Mouse (Mus musculus): Measurements from ENCODE around the gene Prmt8. TPM values are rescaled to one million over a fixed set of nuclear protein-coding genes. Genes with fewer than 3 reads are reported as not detected.

Prmt8 gene
- 0.09 TPM in 2 replicates for polyA plus RNA-seq (2014; fragmentation: Nextera tagmentation; extraction: Ambion mirVana)

GRCm38 (mm10) chr6:127769275-127770156 lies at the start of gene Prmt8:
TSS of gene Prmt8 (minus strand) at chr6:127769472.
- Histone ChIP-seq H3K27me3 (ENCODE audit: control insufficient read depth, insufficient read depth, low read length) (peaks cover 67% of the 10 kb centered on the region), H3K9me3 (ENCODE audit: control insufficient read depth, low read length) (no peaks in the 10 kb centered on the region), H3K4me3 (ENCODE audit: control insufficient read depth in 1 of 2, insufficient read depth in 1 of 2, low read depth in 1 of 2, low read length in 2 of 2) (peak within 1 kb of the TSS; percentile 23 to 52), H3K36me3 (ENCODE audit: control insufficient read depth, insufficient read depth, low read length) (no peaks in the 10 kb centered on the region), H3K9ac (ENCODE audit: low read length) (no peak within 1 kb of the TSS), H3K4me2 (ENCODE audit: low read length) (peak within 1 kb of the TSS; percentile 94), H3K27ac (replicated peaks in 1 of 2; ENCODE audit: control insufficient read depth in 1 of 2, insufficient read depth in 1 of 2, low read depth in 2 of 2, low read length in 2 of 2) (no peak within 1 kb of the TSS), H3K4me1 (ENCODE audit: control insufficient read depth in 2 of 2, insufficient read depth in 2 of 2, low read length in 2 of 2) (peaks cover 22 to 32% of the 10 kb centered on the region in 2 experiments)
- no peak for ATAC-seq (ENCODE audit: insufficient number of reproducible peaks, insufficient read depth, low FRiP score, low read depth)
- WGBS = 1% methylated on average over 35 of the region's 42 CpGs

- no peaks in the 10 kb centered on the region for H3K4me1 ChIP-seq (ENCODE audit: control insufficient read depth in 2 of 2, insufficient read depth in 2 of 2, low read length in 2 of 2)
- no peaks in the 10 kb centered on the region for H3K9me3 ChIP-seq (ENCODE audit: control insufficient read depth, low read length)
- H3K4me3 ChIP-seq (ENCODE audit: control insufficient read depth in 1 of 2, insufficient read depth in 1 of 2, low read depth in 1 of 2, low read length in 2 of 2) = no peak overlapping the region
- H3K27me3 ChIP-seq (ENCODE audit: control insufficient read depth, insufficient read depth, low read length) = peaks cover 4% of the 10 kb centered on the region; the same call in 1 of the 2 replicates
- H3K4me2 ChIP-seq (ENCODE audit: low read length) = no peak overlapping the region
- no peak overlapping the region for H3K9ac ChIP-seq (ENCODE audit: low read length)
- no peak overlapping the region for H3K27ac ChIP-seq (replicated peaks in 1 of 2; ENCODE audit: control insufficient read depth in 1 of 2, insufficient read depth in 1 of 2, low read depth in 2 of 2, low read length in 2 of 2)
- H3K36me3 ChIP-seq (ENCODE audit: control insufficient read depth, insufficient read depth, low read length) = no peaks in the 10 kb centered on the region
- 71% methylated on average over 9 of the region's 9 CpGs for WGBS
- ATAC-seq (ENCODE audit: insufficient number of reproducible peaks, insufficient read depth, low FRiP score, low read depth) = no peak
Measured at GRCm38 (mm10) chr6:127803046-127803729, 33.9 kb upstream of the Prmt8 start.

- Histone ChIP-seq H3K9me3 (ENCODE audit: control insufficient read depth, low read length) (no peaks in the 10 kb centered on the region), H3K9ac (ENCODE audit: low read length) (no peak overlapping the region), H3K27me3 (ENCODE audit: control insufficient read depth, insufficient read depth, low read length) (peaks cover 8% of the 10 kb centered on the region; the same call in 1 of the 2 replicates), H3K36me3 (ENCODE audit: control insufficient read depth, insufficient read depth, low read length) (no peaks in the 10 kb centered on the region), H3K4me3 (ENCODE audit: control insufficient read depth in 1 of 2, insufficient read depth in 1 of 2, low read depth in 1 of 2, low read length in 2 of 2) (no peak overlapping the region), H3K4me1 (ENCODE audit: control insufficient read depth in 2 of 2, insufficient read depth in 2 of 2, low read length in 2 of 2) (peaks cover 3 to 5% of the 10 kb centered on the region in 2 experiments; a peak in 3 of 4 replicates), H3K4me2 (ENCODE audit: low read length) (no peak overlapping the region), H3K27ac (replicated peaks in 1 of 2; ENCODE audit: control insufficient read depth in 1 of 2, insufficient read depth in 1 of 2, low read depth in 2 of 2, low read length in 2 of 2) (no peak overlapping the region)
- 78% methylated on average over 12 of the region's 12 CpGs for WGBS
- ATAC-seq (ENCODE audit: insufficient number of reproducible peaks, insufficient read depth, low FRiP score, low read depth) = no peak
Measured at GRCm38 (mm10) chr6:127802211-127802610, 32.9 kb upstream of the Prmt8 start.

- Histone ChIP-seq H3K4me2 (ENCODE audit: low read length) (0 out of 2 replicates have a peak overlapping the region, but pooled peaks have one; percentile 6), H3K4me3 (ENCODE audit: control insufficient read depth in 1 of 2, insufficient read depth in 1 of 2, low read depth in 1 of 2, low read length in 2 of 2) (no peak overlapping the region), H3K27me3 (ENCODE audit: control insufficient read depth, insufficient read depth, low read length) (0 out of 2 replicates have a peak, but pooled peaks cover under 1% of the 10 kb centered on the region), H3K9ac (ENCODE audit: low read length) (no peak overlapping the region), H3K27ac (replicated peaks in 1 of 2; ENCODE audit: control insufficient read depth in 1 of 2, insufficient read depth in 1 of 2, low read depth in 2 of 2, low read length in 2 of 2) (no peak overlapping the region), H3K4me1 (ENCODE audit: control insufficient read depth in 2 of 2, insufficient read depth in 2 of 2, low read length in 2 of 2) (peaks cover 7 to 10% of the 10 kb centered on the region in 2 experiments), H3K9me3 (ENCODE audit: control insufficient read depth, low read length) (no peaks in the 10 kb centered on the region), H3K36me3 (ENCODE audit: control insufficient read depth, insufficient read depth, low read length) (no peaks in the 10 kb centered on the region)
- WGBS = 31% methylated on average over 13 of the region's 13 CpGs
- no peak for ATAC-seq (ENCODE audit: insufficient number of reproducible peaks, insufficient read depth, low FRiP score, low read depth)
Measured at GRCm38 (mm10) chr6:127790023-127790422, 20.8 kb upstream of the Prmt8 start.

GRCm38 (mm10) chr6:127770806-127771205 lies 1.5 kb upstream of the Prmt8 start:
- no peaks in the 10 kb centered on the region for H3K36me3 ChIP-seq (ENCODE audit: control insufficient read depth, insufficient read depth, low read length)
- no peak for ATAC-seq (ENCODE audit: insufficient number of reproducible peaks, insufficient read depth, low FRiP score, low read depth)
- 43% methylated on average over 4 of the region's 4 CpGs for WGBS
- peaks cover 14 to 28% of the 10 kb centered on the region in 2 experiments for H3K4me1 ChIP-seq (ENCODE audit: control insufficient read depth in 2 of 2, insufficient read depth in 2 of 2, low read length in 2 of 2)
- H3K9ac ChIP-seq (ENCODE audit: low read length) = no peak overlapping the region
- H3K27ac ChIP-seq (replicated peaks in 1 of 2; ENCODE audit: control insufficient read depth in 1 of 2, insufficient read depth in 1 of 2, low read depth in 2 of 2, low read length in 2 of 2) = no peak overlapping the region
- no peak overlapping the region for H3K4me2 ChIP-seq (ENCODE audit: low read length)
- H3K27me3 ChIP-seq (ENCODE audit: control insufficient read depth, insufficient read depth, low read length) = peaks cover 59% of the 10 kb centered on the region
- no peaks in the 10 kb centered on the region for H3K9me3 ChIP-seq (ENCODE audit: control insufficient read depth, low read length)
- H3K4me3 ChIP-seq (ENCODE audit: control insufficient read depth in 1 of 2, insufficient read depth in 1 of 2, low read depth in 1 of 2, low read length in 2 of 2) = no peak overlapping the region

- peaks cover 22 to 32% of the 10 kb centered on the region in 2 experiments for H3K4me1 ChIP-seq (ENCODE audit: control insufficient read depth in 2 of 2, insufficient read depth in 2 of 2, low read length in 2 of 2)
- 0% methylated on average over 43 of the region's 64 CpGs for WGBS
- peak overlapping the region; percentile 94 for H3K4me2 ChIP-seq (ENCODE audit: low read length)
- no peak for ATAC-seq (ENCODE audit: insufficient number of reproducible peaks, insufficient read depth, low FRiP score, low read depth)
- no peaks in the 10 kb centered on the region for H3K9me3 ChIP-seq (ENCODE audit: control insufficient read depth, low read length)
- H3K4me3 ChIP-seq (ENCODE audit: control insufficient read depth in 1 of 2, insufficient read depth in 1 of 2, low read depth in 1 of 2, low read length in 2 of 2) = peak overlapping the region; percentile 23 to 52
- H3K27me3 ChIP-seq (ENCODE audit: control insufficient read depth, insufficient read depth, low read length) = peaks cover 70% of the 10 kb centered on the region
- H3K27ac ChIP-seq (replicated peaks in 1 of 2; ENCODE audit: control insufficient read depth in 1 of 2, insufficient read depth in 1 of 2, low read depth in 2 of 2, low read length in 2 of 2) = no peak overlapping the region
- H3K36me3 ChIP-seq (ENCODE audit: control insufficient read depth, insufficient read depth, low read length) = no peaks in the 10 kb centered on the region
- H3K9ac ChIP-seq (ENCODE audit: low read length) = no peak overlapping the region
Measured at GRCm38 (mm10) chr6:127768621-127769274, 524 bp downstream of the Prmt8 start.

Measured in heart, embryonic 14.5 days (tissue).